Mouse (Mus musculus) liver, embryonic 15.5 days (tissue): ENCODE results near the gene Ntn5. TPM values are rescaled to one million over a fixed set of nuclear protein-coding genes. Genes with fewer than 3 reads are reported as not detected.

Experiments used
- ATAC-seq: fragments of 200-750 bp; cut with Nextera tagmentation; 2 replicates; pipeline ENCODE4 v1.8.0; 2017; ENCODE audit warnings: moderate number of reproducible peaks, mild to moderate bottlenecking, moderate library complexity; ENCODE audit not compliant: insufficient read depth
- H3K27ac ChIP-seq: fragments of 300-500 bp; sonication (generic); replicated peaks from 2 replicates; pipeline ENCODE4 v1.5.1; 2015; ENCODE audit warnings: mild to moderate bottlenecking, inconsistent platforms
- H3K27me3 ChIP-seq: fragments of 300-500 bp; sonication (generic); 2 replicates; pipeline ENCODE4 v1.6.1; 2015; ENCODE audit warnings: mild to moderate bottlenecking, inconsistent platforms
- H3K36me3 ChIP-seq: fragments of 300-500 bp; sonication (generic); replicated peaks from 2 replicates; pipeline ENCODE4 v1.6.1; 2015; ENCODE audit warnings: moderate library complexity, mild to moderate bottlenecking, inconsistent platforms
- H3K4me1 ChIP-seq: fragments of 300-500 bp; sonication (generic); replicated peaks from 2 replicates; pipeline ENCODE4 v1.6.1; 2015; ENCODE audit warnings: inconsistent platforms
- H3K4me2 ChIP-seq: fragments of 300-500 bp; sonication (generic); 2 replicates; pipeline ENCODE4 v1.6.1; 2015; ENCODE audit warnings: moderate library complexity, mild to moderate bottlenecking, inconsistent platforms
- H3K4me3 ChIP-seq: fragments of 300-500 bp; sonication (generic); replicated peaks from 2 replicates; pipeline ENCODE4 v1.5.1; 2015; ENCODE audit warnings: mild to moderate bottlenecking, inconsistent platforms
- H3K9ac ChIP-seq: fragments of 300-500 bp; sonication (generic); 2 replicates; pipeline ENCODE4 v1.6.1; 2015; ENCODE audit warnings: moderate library complexity, mild to moderate bottlenecking, inconsistent platforms
- H3K9me3 ChIP-seq: fragments of 300-500 bp; sonication (generic); replicated peaks from 2 replicates; pipeline ENCODE4 v1.6.1; 2016; ENCODE audit warnings: inconsistent platforms
- WGBS: fragments of 180-500 bp; shearing (Covaris S2); methylation state at CpG from one replicate; pipeline ENCODE4 v1.1.7; 2015; ENCODE audit warnings: mixed read lengths; ENCODE audit not compliant: insufficient replicate concordance; 5-methylcytosine and 5-hydroxymethylcytosine counted together
- polyA plus RNA-seq: library from polyadenylated mRNA; unstranded; fragments of >200 nt; fragmentation: Nextera tagmentation; extraction: Ambion mirVana; gene quantifications from 2 replicates; pipeline ENCODE4 v1.2.1, GENCODE M21; 2015

Gene Ntn5
- polyA plus RNA-seq, 1 experiment from 2014 or later: not detected

DNA sequence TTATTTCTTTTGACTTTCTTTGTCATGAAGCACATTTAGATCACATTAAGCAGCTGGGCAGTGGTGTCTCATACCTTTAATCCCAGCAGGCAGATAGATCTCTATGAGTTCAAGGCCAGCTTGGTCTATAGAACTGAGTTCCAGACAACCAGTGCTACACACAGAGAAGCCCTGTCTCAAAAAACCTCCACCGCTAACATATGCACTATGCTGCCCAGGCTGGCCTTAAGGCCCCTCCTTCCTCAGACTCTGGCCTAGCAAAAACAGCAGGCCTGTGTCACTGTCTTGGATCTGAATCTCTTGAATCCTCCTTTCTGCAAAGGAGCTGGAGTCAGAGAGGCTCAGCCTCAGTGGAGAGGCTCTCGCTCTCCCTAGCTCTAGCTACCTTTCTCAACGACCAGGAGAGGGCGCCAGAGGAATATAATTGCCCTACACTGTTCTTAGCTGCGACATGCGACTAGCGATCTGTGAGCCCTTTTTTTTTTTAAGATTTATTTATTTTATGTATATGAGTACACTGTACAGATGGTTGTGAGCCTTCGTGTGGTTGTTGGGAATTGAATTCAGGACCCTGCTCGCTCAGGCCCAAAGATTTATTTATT, 55.4 kb downstream of the Ntn5 start:
- no peak overlapping the region for H3K4me2 ChIP-seq
- no peaks in the 10 kb centered on the region for H3K36me3 ChIP-seq
- ATAC-seq: no peak
- 9% methylated on average over 9 of the region's 9 CpGs for WGBS
- no peak overlapping the region for H3K4me3 ChIP-seq
- no peaks in the 10 kb centered on the region for H3K9me3 ChIP-seq
- H3K27me3 ChIP-seq: no peaks in the 10 kb centered on the region
- H3K4me1 ChIP-seq: 0 out of 2 replicates have a peak, but pooled peaks cover 12% of the 10 kb centered on the region
- no peak overlapping the region for H3K27ac ChIP-seq
- no peak overlapping the region for H3K9ac ChIP-seq

DNA sequence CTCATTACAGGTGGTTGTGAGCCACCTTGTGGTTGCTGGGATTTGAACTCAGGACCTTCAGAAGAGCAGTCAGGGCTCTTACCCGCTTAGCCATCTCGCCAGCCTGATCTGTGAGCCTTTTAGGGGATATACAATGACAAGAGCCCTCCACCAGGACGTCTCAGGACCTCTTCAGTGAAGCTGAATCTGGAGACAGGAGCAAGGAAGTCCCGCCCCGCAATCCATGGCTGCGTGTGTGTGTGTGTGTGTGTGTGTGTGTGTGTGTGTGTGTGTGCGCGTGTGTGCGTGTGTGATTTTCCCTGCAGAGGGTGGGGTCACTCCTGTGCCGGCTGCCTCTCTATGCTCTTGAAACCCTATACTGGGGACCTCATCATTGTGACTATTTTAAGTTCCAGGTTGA, 56.0 kb downstream of the Ntn5 start:
- no peak for ATAC-seq
- Histone ChIP-seq H3K27ac (no peak overlapping the region), H3K9me3 (no peaks in the 10 kb centered on the region), H3K4me1 (0 out of 2 replicates have a peak, but pooled peaks cover 12% of the 10 kb centered on the region), H3K27me3 (no peaks in the 10 kb centered on the region), H3K9ac (no peak overlapping the region), H3K4me2 (no peak overlapping the region), H3K36me3 (no peaks in the 10 kb centered on the region), H3K4me3 (no peak overlapping the region)
- 53% methylated on average over 10 of the region's 10 CpGs for WGBS

DNA sequence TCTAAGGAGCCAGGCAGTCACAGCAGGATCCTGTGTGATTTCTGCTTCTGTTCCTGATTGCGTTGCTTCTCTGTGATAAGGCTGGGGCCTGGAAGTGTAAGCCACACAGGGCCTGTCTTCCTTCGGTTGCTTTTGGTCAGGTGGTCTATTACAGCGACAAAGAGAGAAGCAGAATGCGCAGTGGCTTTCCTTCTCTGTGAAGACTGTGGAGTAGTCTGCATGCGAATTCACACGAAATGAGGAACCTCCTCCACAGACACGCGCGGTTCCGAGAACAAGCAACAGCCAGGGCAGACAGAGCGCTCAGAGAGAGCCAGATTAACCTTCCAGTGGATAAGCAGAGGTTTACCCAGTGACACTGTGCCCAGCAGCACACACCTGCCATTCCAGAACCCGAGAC, 57.5 kb downstream of the Ntn5 start:
- peak overlapping the region; percentile 51 for H3K4me2 ChIP-seq
- H3K9ac ChIP-seq: no peak overlapping the region
- no peaks in the 10 kb centered on the region for H3K9me3 ChIP-seq
- no peak overlapping the region for H3K4me3 ChIP-seq
- H3K4me1 ChIP-seq: 0 out of 2 replicates have a peak, but pooled peaks cover 12% of the 10 kb centered on the region
- no peaks in the 10 kb centered on the region for H3K27me3 ChIP-seq
- H3K27ac ChIP-seq: no peak overlapping the region
- no peak for ATAC-seq
- no peaks in the 10 kb centered on the region for H3K36me3 ChIP-seq
- 30% methylated on average over 12 of the region's 12 CpGs for WGBS

DNA sequence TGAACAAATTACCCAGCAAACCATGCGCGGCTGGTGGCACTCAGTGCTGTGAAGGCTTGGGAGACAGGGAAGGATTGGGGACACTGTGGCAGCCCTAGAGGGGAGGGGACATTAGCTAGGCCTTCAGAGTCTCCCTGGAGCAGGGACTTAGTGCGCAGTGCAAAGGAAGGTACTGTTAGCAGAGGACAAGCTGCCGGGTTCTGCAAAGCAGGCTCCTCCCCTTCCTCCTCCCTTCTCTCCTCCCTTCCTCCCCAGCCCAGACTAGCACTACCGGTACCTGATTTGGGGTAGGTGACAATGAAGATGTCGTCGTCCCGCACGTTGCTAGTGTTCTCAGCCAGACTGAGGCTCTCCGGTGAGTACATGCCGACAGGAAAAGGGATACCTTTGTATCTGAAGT, 58.0 kb downstream of the Ntn5 start:
- Histone ChIP-seq H3K4me2 (peak overlapping the region; percentile 51), H3K27ac (no peak overlapping the region), H3K27me3 (no peaks in the 10 kb centered on the region), H3K4me3 (peak overlapping the region; percentile 11), H3K4me1 (0 out of 2 replicates have a peak, but pooled peaks cover 12% of the 10 kb centered on the region), H3K9me3 (no peaks in the 10 kb centered on the region), H3K36me3 (no peaks in the 10 kb centered on the region), H3K9ac (no peak overlapping the region)
- no peak for ATAC-seq
- 25% methylated on average over 11 of the region's 11 CpGs for WGBS

DNA sequence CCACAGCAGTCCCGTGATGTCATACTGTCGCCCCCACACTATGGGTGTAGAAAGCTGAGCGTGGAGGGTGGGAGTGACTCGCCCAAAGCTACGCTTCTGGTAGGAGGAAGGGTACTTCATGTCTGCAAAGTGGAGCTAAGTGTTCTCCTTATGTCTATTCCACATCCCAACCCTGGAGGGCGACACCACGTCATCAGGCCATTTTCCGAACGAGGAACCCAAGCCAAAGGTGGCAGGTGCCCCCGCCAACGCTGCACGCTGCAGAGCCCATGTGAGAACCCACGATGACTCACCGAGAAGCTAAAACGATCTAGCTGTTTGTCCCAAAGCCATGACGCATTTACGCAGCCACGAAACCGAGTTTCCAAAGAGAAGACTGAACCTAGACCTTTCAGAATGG, 58.5 kb downstream of the Ntn5 start:
- 25% methylated on average over 19 of the region's 19 CpGs for WGBS
- Histone ChIP-seq H3K9ac (no peak overlapping the region), H3K4me3 (peak overlapping the region; percentile 11), H3K4me2 (peak overlapping the region; percentile 51), H3K9me3 (no peaks in the 10 kb centered on the region), H3K27ac (no peak overlapping the region), H3K36me3 (no peaks in the 10 kb centered on the region), H3K27me3 (no peaks in the 10 kb centered on the region), H3K4me1 (0 out of 2 replicates have a peak, but pooled peaks cover 12% of the 10 kb centered on the region)
- ATAC-seq: no peak

Other genes with a start within 250 kb of the Ntn5 start
- 6.8 and 7.7 TPM in 2 replicates for gene Gys1, start 249.2 kb upstream of the Ntn5 start, polyA plus RNA-seq
- gene Ruvbl2, start 245.9 kb upstream of the Ntn5 start, polyA plus RNA-seq: 67.1 and 74.2 TPM in 2 replicates
- gene Ftl1, start 224.1 kb upstream of the Ntn5 start, polyA plus RNA-seq: 6,104 and 6,562 TPM in 2 replicates
- gene Bax, start 217.1 kb upstream of the Ntn5 start, polyA plus RNA-seq: 70.3 and 71.4 TPM in 2 replicates
- 0.58 and 0.62 TPM in 2 replicates for gene Tulp2, start 202.1 kb upstream of the Ntn5 start, polyA plus RNA-seq
- gene Gm45808, start 197.2 kb upstream of the Ntn5 start, polyA plus RNA-seq: not detected in 2 replicates
- gene Dhdh, start 195.2 kb upstream of the Ntn5 start, polyA plus RNA-seq: 2.4 and 2.5 TPM in 2 replicates
- gene Nucb1, start 173.6 kb upstream of the Ntn5 start, polyA plus RNA-seq: 118 and 131 TPM in 2 replicates
- gene Ppp1r15a, start 157.8 kb upstream of the Ntn5 start, polyA plus RNA-seq: 280 and 325 TPM in 2 replicates
- gene Plekha4, start 157.7 kb upstream of the Ntn5 start, polyA plus RNA-seq: 0.66 and 0.75 TPM in 2 replicates
- 1.9 and 2.2 TPM in 2 replicates for gene Hsd17b14, start 129.1 kb upstream of the Ntn5 start, polyA plus RNA-seq
- 46.3 and 48.5 TPM in 2 replicates for gene Bcat2, start 113.9 kb upstream of the Ntn5 start, polyA plus RNA-seq
- not detected in 2 replicates for gene Fgf21, start 68.5 kb upstream of the Ntn5 start, polyA plus RNA-seq
- gene Fut1, start 66.7 kb upstream of the Ntn5 start, polyA plus RNA-seq: not detected in 2 replicates
- gene Izumo1, start 62.2 kb upstream of the Ntn5 start, polyA plus RNA-seq: 0.06 and 0.10 TPM in 2 replicates
- gene Rasip1, start 56.5 kb upstream of the Ntn5 start, polyA plus RNA-seq: 2.8 and 3.8 TPM in 2 replicates
- 0.91 and 1.2 TPM in 2 replicates for gene Mamstr, start 44.0 kb upstream of the Ntn5 start, polyA plus RNA-seq
- 0.06 TPM in 1 of 2 replicates, not detected in the other for gene Fut2, start 17.6 kb upstream of the Ntn5 start, polyA plus RNA-seq
- gene Sec1, start 10.4 kb downstream of the Ntn5 start, polyA plus RNA-seq: 0.05 and 0.06 TPM in 2 replicates
- gene Car11, start 15.8 kb downstream of the Ntn5 start, polyA plus RNA-seq: 0.26 and 0.44 TPM in 2 replicates
- gene Dbp, start 21.1 kb downstream of the Ntn5 start, polyA plus RNA-seq: 0.46 and 0.85 TPM in 2 replicates
- 533 and 542 TPM in 2 replicates for gene Rpl18, start 31.4 kb downstream of the Ntn5 start, polyA plus RNA-seq
- 10.4 and 13.3 TPM in 2 replicates for gene Sphk2, start 34.0 kb downstream of the Ntn5 start, polyA plus RNA-seq
- gene Fam83e, start 37.2 kb downstream of the Ntn5 start, polyA plus RNA-seq: 0.30 and 0.33 TPM in 2 replicates
- not detected in 2 replicates for gene Spaca4, start 41.8 kb downstream of the Ntn5 start, polyA plus RNA-seq
- gene Lmtk3, start 99.7 kb downstream of the Ntn5 start, polyA plus RNA-seq: not detected in 2 replicates
- 0.07 and 0.22 TPM in 2 replicates for gene Sult2b1, start 100.6 kb downstream of the Ntn5 start, polyA plus RNA-seq
- gene Cyth2, start 130.6 kb downstream of the Ntn5 start, polyA plus RNA-seq: 30.4 and 30.9 TPM in 2 replicates
- gene Kcnj14, start 140.8 kb downstream of the Ntn5 start, polyA plus RNA-seq: 0.06 and 0.12 TPM in 2 replicates
- gene Grwd1, start 146.9 kb downstream of the Ntn5 start, polyA plus RNA-seq: 24.7 and 25.3 TPM in 2 replicates
- gene Kdelr1, start 188.8 kb downstream of the Ntn5 start, polyA plus RNA-seq: 27.6 TPM in 2 replicates
- gene Grin2d, start 194.4 kb downstream of the Ntn5 start, polyA plus RNA-seq: 0.05 TPM in 2 replicates
- 0.94 and 1.3 TPM in 2 replicates for gene Syngr4, start 212.7 kb downstream of the Ntn5 start, polyA plus RNA-seq
- gene Tmem143, start 212.9 kb downstream of the Ntn5 start, polyA plus RNA-seq: 3.6 and 4.0 TPM in 2 replicates
- 59.9 and 65.0 TPM in 2 replicates for gene Emp3, start 237.4 kb downstream of the Ntn5 start, polyA plus RNA-seq
- 0.91 and 1.2 TPM in 2 replicates for gene Ccdc114, start 240.1 kb downstream of the Ntn5 start, polyA plus RNA-seq